Mouse (Mus musculus) inflammation-experienced regulatory T-cells, adult 16 weeks (primary cell): ENCODE results near the gene Nt5c3. TPM values are rescaled to one million over a fixed set of nuclear protein-coding genes. Genes with fewer than 3 reads are reported as not detected.

ENCODE experiments used
- polyA plus RNA-seq: library from polyadenylated mRNA; unstranded; fragments of 100-300 nt; shearing (Covaris generic); gene quantifications from one replicate; pipeline ENCODE4 v1.2.1, GENCODE M21; 2017

The Nt5c3 gene
- 55.5 TPM for polyA plus RNA-seq

DNA sequence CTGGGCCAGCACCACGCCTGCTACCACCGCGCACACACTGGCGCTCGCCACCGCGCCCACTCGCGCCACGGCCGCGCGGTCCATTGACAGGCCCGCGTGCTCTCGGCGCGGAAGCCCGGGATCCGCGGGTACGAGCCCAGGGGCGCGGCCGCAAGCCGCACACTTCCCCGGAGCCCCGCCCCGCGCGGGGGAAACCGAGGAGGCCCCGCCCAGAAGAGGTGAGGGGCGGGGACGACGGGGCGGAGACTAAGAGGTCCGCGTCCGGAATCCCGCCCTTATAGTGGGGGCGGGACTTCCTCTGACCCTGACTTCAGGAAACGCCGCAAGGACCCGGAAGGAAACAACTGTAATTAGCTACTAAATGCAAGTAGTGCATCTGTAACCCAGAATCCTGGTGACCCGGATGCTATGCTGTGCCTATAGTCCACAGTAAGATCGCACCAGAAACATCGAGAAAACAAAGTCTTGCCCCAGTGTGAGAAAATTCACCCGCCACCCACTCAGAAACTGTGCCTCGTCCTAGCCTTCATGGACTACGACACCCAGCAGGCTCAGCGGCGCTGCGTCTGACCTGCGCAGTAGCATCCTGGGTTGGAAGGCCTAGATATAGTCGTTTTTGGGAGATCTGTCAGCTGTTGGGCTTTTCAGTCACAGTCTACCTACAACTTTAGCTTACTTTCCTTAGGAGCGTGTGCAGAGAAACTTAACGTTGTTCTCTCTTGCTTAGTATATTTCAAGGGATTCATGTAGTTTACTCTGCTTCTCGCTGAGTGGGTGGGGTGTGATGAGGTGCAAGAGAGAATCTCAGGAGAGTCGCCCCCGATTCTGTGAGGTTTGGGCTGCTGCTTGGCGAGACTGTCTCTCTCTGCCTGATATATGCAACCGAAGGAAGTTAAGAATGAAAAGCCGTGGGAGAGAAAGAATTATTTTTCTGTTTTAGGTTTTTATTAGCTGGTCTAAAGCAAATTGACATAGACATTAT lies at the start of gene Nt5c3, which contains the start of gene Vmn1r4:
Nt5c3 (minus strand) TSS at position 207 of the 982 bp plus-strand sequence.
Vmn1r4 (plus strand) TSS at position 290 of the 982 bp plus-strand sequence.

DNA sequence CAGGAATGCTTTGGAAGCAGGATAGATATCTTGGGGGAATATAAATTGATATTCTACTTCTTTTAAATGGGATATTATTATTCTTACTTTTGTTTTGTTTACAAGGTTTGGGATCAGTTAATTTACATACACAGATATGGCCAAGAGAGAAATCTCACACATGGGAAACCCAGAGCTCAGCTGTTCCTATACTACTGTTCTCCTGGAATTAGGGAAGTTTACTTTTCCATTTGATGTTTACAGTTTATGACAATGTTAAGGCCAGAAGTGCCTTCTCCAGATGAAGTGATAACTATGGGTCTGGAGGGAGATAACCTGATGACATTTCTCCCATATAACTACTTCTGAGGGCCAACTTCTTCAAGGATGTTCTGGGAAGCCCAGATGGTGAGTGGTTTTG lies 46.2 kb upstream of the Nt5c3 start, which contains the start of gene Vmn1r5:
Vmn1r5 (plus strand) TSS at position 301 of the 400 bp plus-strand sequence.

Other genes starting within 250 kb of the Nt5c3 start
- gene Lsm5, start 219.2 kb downstream of the Nt5c3 start, polyA plus RNA-seq: 134 TPM
- 25.5 TPM for gene Avl9, start 209.0 kb downstream of the Nt5c3 start, polyA plus RNA-seq
- 21.6 TPM for gene Kbtbd2, start 126.1 kb downstream of the Nt5c3 start, polyA plus RNA-seq
- not detected for gene Fkbp9, start 91.9 kb downstream of the Nt5c3 start, polyA plus RNA-seq
- 0.24 TPM for gene Vmn1r4, start 83 bp upstream of the Nt5c3 start, polyA plus RNA-seq
- not detected for gene Vmn1r5, start 46.3 kb upstream of the Nt5c3 start, polyA plus RNA-seq
- not detected for gene Vmn1r6, start 73.3 kb upstream of the Nt5c3 start, polyA plus RNA-seq
- not detected for gene Vmn1r7, start 101.4 kb upstream of the Nt5c3 start, polyA plus RNA-seq
- gene Vmn1r8, start 108.4 kb upstream of the Nt5c3 start, polyA plus RNA-seq: not detected
- not detected for gene Vmn1r9, start 142.9 kb upstream of the Nt5c3 start, polyA plus RNA-seq
- gene Vmn1r10, start 185.5 kb upstream of the Nt5c3 start, polyA plus RNA-seq: not detected
- not detected for gene Vmn1r11, start 209.5 kb upstream of the Nt5c3 start, polyA plus RNA-seq
- not detected for gene Vmn1r12, start 233.0 kb upstream of the Nt5c3 start, polyA plus RNA-seq